8 mouse cellular contexts compared by ENCODE assay signal in the genomic region with DNA sequence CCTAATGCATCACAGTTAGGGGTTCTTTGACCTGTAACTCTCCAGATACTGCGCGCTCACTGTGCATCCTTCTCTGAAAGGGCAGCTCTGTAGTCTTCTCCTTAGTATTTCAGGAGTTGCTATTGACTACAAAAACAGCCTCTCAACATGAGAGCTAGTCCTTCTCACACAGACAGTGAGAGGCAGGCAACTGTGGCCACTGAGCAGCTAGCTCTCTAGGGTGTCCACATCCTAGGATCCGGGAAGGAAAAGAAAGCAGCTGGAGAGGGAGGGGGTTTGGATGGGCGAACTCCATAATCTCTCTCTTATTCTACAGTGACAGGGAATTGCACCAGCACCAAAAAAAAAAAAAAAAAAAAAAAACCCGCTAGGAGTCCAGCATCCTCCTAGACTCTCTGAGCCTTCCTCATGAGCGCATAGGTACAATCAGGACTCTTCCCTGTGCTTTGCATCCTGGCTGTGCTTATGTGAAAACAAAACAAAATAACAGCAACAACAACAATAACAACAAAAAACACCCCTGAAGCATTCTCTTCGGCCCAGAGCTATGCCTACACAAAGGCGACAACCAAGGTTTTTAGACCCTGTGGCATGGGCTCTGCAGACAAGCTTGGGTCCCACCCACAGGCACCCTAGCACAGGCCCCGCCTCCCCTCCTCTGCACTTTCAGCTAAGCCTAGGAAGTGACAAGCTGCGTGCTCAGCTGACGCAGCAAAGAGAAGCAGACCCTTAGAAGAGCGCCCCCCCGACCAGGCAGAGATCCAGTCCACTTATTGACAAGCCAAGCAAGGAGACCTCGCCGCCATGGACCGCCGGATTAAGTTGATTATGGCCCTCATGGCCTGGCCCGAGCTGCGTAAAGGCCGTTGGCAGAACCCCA. TPM values are rescaled to one million over a fixed set of nuclear protein-coding genes. Genes with fewer than 3 reads are reported as not detected.
DNase-seq lines count a peak whose midpoint lies in the region; ATAC-seq and TF ChIP-seq lines count a peak whose summit lies in the region.

A gene (plus strand): TSS at position 791 of the 880 bp plus-strand sequence.

- TF ChIP-seq POLR2A in ES-Bruce4 (IDR thresholded peaks at IDR 0.05; ENCODE audit: insufficient read depth, low read length): no peak

- H3K4me2 ChIP-seq in forebrain, postnatal 0 days (ENCODE audit: low read depth): peak within 1 kb of the TSS; percentile 51
- H3K4me2 ChIP-seq in liver, embryonic 14.5 days (ENCODE audit: low read depth): peak within 1 kb of the TSS; percentile 38

- DNase-seq in cerebellum, adult 18-20 months: peak; percentile 75 to 81
- peak; percentile 83 for DNase-seq in forebrain, postnatal 0 days
- DNase-seq in heart, postnatal 14 days: peak; percentile 58 to 59
- DNase-seq in kidney, postnatal 4 days: peak; percentile 74 to 80
- no peak for DNase-seq in liver, embryonic 14.5 days (ENCODE audit: low read depth in 3 of 3, low spot score in 3 of 3)
- peak; percentile 45 for DNase-seq in neural tube, embryonic 10.5 days (ENCODE audit: extremely low spot score, low spot score)
- DNase-seq in testis, postnatal 10 days (ENCODE audit: low spot score): peak; percentile 67

- no peaks in the 10 kb centered on the region for H3K36me3 ChIP-seq in ES-Bruce4 (ENCODE audit: control insufficient read depth, insufficient read depth, low read length, poor library complexity, severe bottlenecking)
- no peaks in the 10 kb centered on the region for H3K36me3 ChIP-seq in forebrain, postnatal 0 days (ENCODE audit: insufficient read depth)
- H3K36me3 ChIP-seq in liver, embryonic 14.5 days (replicated peaks; ENCODE audit: control insufficient read depth, insufficient read depth, low read depth): no peaks in the 10 kb centered on the region

- no peak for TF ChIP-seq EP300 in ES-Bruce4 (IDR thresholded peaks at IDR 0.05; ENCODE audit: insufficient read depth, low read depth, low read length)
- no peak for TF ChIP-seq EP300 in liver, embryonic 14.5 days (IDR thresholded peaks at IDR 0.05; ENCODE audit: low read depth)

- no peak within 1 kb of the TSS for H3K9ac ChIP-seq in ES-Bruce4 (ENCODE audit: low read depth, poor library complexity, severe bottlenecking)
- peak within 1 kb of the TSS; percentile 63 for H3K9ac ChIP-seq in forebrain, postnatal 0 days
- no peak within 1 kb of the TSS for H3K9ac ChIP-seq in liver, embryonic 14.5 days (replicated peaks)

- intact Hi-C loops in heart, postnatal 14 days (cut with DNase I): loop anchor here (5.0 kb wide), 1 partner anchor 65 kb away; a partner anchor contains a TSS

- no peak within 1 kb of the TSS for H3K27ac ChIP-seq in ES-Bruce4 (ENCODE audit: insufficient read depth, low read length)
- peak within 1 kb of the TSS; percentile 79 for H3K27ac ChIP-seq in forebrain, postnatal 0 days (ENCODE audit: low read depth, low read length)
- H3K27ac ChIP-seq in liver, embryonic 14.5 days: no peak within 1 kb of the TSS

- H3K27me3 ChIP-seq in ES-Bruce4 (ENCODE audit: control insufficient read depth, insufficient read depth, low read length, poor library complexity, severe bottlenecking): no peaks in the 10 kb centered on the region
- no peaks in the 10 kb centered on the region for H3K27me3 ChIP-seq in forebrain, postnatal 0 days (ENCODE audit: insufficient read depth, low read length)
- no peaks in the 10 kb centered on the region for H3K27me3 ChIP-seq in liver, embryonic 14.5 days (ENCODE audit: control insufficient read depth, insufficient read depth, low read length)

- peak within 1 kb of the TSS; percentile 41 for H3K4me3 ChIP-seq in ES-Bruce4 (ENCODE audit: low read depth, low read length)
- H3K4me3 ChIP-seq in forebrain, postnatal 0 days (ENCODE audit: low read depth, low read length): peak within 1 kb of the TSS; percentile 45
- H3K4me3 ChIP-seq in liver, embryonic 14.5 days (ENCODE audit: insufficient read depth in 1 of 2, low read depth in 2 of 2, low read length in 2 of 2): peak within 1 kb of the TSS; percentile 21 to 48; a peak in 2 of 4 replicates

- WGBS in forebrain, postnatal 0 days: 31% methylated on average over 20 of the region's 20 CpGs
- WGBS in liver, embryonic 14.5 days (ENCODE audit: insufficient replicate concordance): 25% methylated on average over 19 of the region's 20 CpGs

- peak; percentile 96 for ATAC-seq in forebrain, postnatal 0 days
- no peak for ATAC-seq in liver, embryonic 14.5 days (ENCODE audit: insufficient read depth)

- TF ChIP-seq CTCF in ES-Bruce4 (IDR thresholded peaks at IDR 0.05; ENCODE audit: low read depth, low read length): no peak
- TF ChIP-seq CTCF in forebrain, postnatal 0 days (IDR thresholded peaks at IDR 0.05; ENCODE audit: low read depth): peak; percentile 36; the same call in 1 of the 2 replicates
- TF ChIP-seq CTCF in liver, embryonic 14.5 days (IDR thresholded peaks at IDR 0.05; ENCODE audit: low read depth): no peak

- H3K4me1 ChIP-seq in ES-Bruce4 (ENCODE audit: control insufficient read depth, insufficient read depth, low read length): no peaks in the 10 kb centered on the region
- H3K4me1 ChIP-seq in forebrain, postnatal 0 days (ENCODE audit: insufficient read depth): no peaks in the 10 kb centered on the region
- no peaks in the 10 kb centered on the region for H3K4me1 ChIP-seq in liver, embryonic 14.5 days (replicated peaks; ENCODE audit: control insufficient read depth in 2 of 2, insufficient read depth in 2 of 2, low read length in 1 of 2)

- H3K9me3 ChIP-seq in ES-Bruce4 (replicated peaks; ENCODE audit: control insufficient read depth, insufficient read depth, low read length, poor library complexity, severe bottlenecking): no peaks in the 10 kb centered on the region
- no peaks in the 10 kb centered on the region for H3K9me3 ChIP-seq in forebrain, postnatal 0 days (ENCODE audit: low read length)
- no peaks in the 10 kb centered on the region for H3K9me3 ChIP-seq in liver, embryonic 14.5 days (ENCODE audit: control insufficient read depth, low read length)

RNA-seq across cellular contexts. Expression of the gene that starts here (rescaled TPM):
- 6.2 and 7.0 TPM in 2 replicates for polyA plus RNA-seq in ES-Bruce4 (2011; ENCODE audit: insufficient read depth, insufficient read length, low read depth, missing spikeins)
- 81.2 and 86.1 TPM in 2 replicates for total RNA-seq in forebrain, postnatal 0 days (2014; rRNA removed)
- 167 and 183 TPM in 2 replicates for polyA plus RNA-seq in forebrain, postnatal 0 days (2015; fragmentation: Nextera tagmentation; extraction: Ambion mirVana)
- 10 to 100 TPM; 18.9 to 27.0 TPM for total RNA-seq in heart, postnatal 14 days (2021)
- 0.41 and 1.2 TPM in 2 replicates for polyA plus RNA-seq in liver, embryonic 14.5 days (2012; rRNA removed)
- 1.4 and 1.9 TPM in 2 replicates for polyA plus RNA-seq in liver, embryonic 14.5 days (2014; fragmentation: Nextera tagmentation; extraction: Ambion mirVana)

Comparison
In these comparisons a context has a peak if more than half of its experiments do, and no peak if none do; other contexts are left out.
1. RNA of the gene that starts here (polyA plus RNA-seq): 167 to 183 TPM in forebrain, postnatal 0 days; 6.2 to 7.0 TPM in ES-Bruce4 and 0.41 to 1.9 TPM in liver, embryonic 14.5 days; every median in the first group is over 10 times any median in the second.
2. DNase-seq: peak in cerebellum, adult 18-20 months (2 of 2), forebrain, postnatal 0 days (single experiment), heart, postnatal 14 days (2 of 2), kidney, postnatal 4 days (2 of 2), neural tube, embryonic 10.5 days (single experiment) and testis, postnatal 10 days (single experiment); none in liver, embryonic 14.5 days (0 of 3).
3. Peak in every context shown above with its lines, with median percentiles within 50 percentile points of each other: H3K4me3 ChIP-seq.